In the genomic region with DNA sequence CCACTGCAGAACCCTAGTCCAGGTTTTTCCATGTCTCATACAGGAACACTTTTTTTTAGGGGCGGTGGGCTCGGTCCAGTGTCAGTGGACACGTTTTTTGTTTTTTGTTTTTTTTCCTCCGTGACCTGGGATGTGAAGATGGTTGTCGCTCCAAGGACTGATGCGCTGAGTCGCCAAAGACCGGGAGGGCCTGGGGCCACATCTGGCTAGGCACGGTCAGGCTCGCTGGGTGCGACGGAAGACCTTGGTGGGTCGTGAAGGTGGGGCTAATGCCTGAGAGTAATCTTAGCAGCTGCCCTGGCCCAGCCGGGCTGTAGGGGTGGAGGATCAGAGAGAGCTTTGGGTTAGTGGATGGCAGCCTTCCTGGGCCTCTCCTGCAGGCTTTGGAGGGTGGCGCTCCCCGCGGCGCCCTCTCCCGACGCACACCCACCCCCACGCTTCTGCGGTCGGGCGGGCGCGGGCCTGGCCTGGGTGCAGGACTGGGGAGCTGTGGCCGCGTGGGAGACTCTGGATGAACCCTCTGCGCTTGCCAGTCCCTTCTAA, we compare ENCODE assay signal across 8 mouse cellular contexts. TPM values are rescaled to one million over a fixed set of nuclear protein-coding genes. Genes with fewer than 3 reads are reported as not detected.
DNase-seq lines count a peak whose midpoint lies in the region; ATAC-seq and TF ChIP-seq lines count a peak whose summit lies in the region.

No protein-coding gene starts in this region.

- peaks cover 30% of the 10 kb centered on the region for H3K27me3 ChIP-seq in CH12.LX (replicated peaks)
- peaks cover 10% of the 10 kb centered on the region; the same call in 1 of the 2 replicates for H3K27me3 ChIP-seq in midbrain, embryonic 13.5 days

- peak overlapping the region; percentile 91 for H3K9ac ChIP-seq in CH12.LX (ENCODE audit: insufficient read depth, low read depth)
- peak overlapping the region; percentile 97 for H3K9ac ChIP-seq in midbrain, embryonic 13.5 days (replicated peaks)

- peaks cover 37% of the 10 kb centered on the region for H3K79me2 ChIP-seq in CH12.LX (replicated peaks; ENCODE audit: control insufficient read depth, extremely low read depth, insufficient read depth, poor library complexity, severe bottlenecking)

- peak overlapping the region; percentile 81 to 90 (median 84) for H3K4me3 ChIP-seq in CH12.LX (replicated peaks in 1 of 3; ENCODE audit: low read depth in 2 of 3, low read length in 2 of 3, poor library complexity in 1 of 3)
- peak overlapping the region; percentile 92 for H3K4me3 ChIP-seq in midbrain, embryonic 13.5 days (replicated peaks)

- peak in 1 of 2 experiments; percentile 14; a peak in 1 of 4 replicates for TF ChIP-seq CTCF in CH12.LX (conservative IDR thresholded peaks at IDR 0.05 in 1 of 2, IDR thresholded peaks at IDR 0.05 in 1 of 2; ENCODE audit: low read depth in 2 of 2, low read length in 2 of 2)

- peak; percentile 43 to 52 for DNase-seq in heart, adult 18-20 months
- DNase-seq in heart, adult 8-10 months (ENCODE audit: low spot score): no peak
- peak; percentile 27 for DNase-seq in CH12.LX (ENCODE audit: extremely low read depth)
- peak; percentile 75 for DNase-seq in cerebellum, adult 9-10 months
- DNase-seq in gastrocnemius, postnatal 25 days: peak; percentile 38
- DNase-seq in kidney, postnatal 4 days: peak; percentile 38 to 57
- DNase-seq in thymus, postnatal 14 days: peak; percentile 45

- TF ChIP-seq EP300 in CH12.LX (IDR thresholded peaks at IDR 0.05; ENCODE audit: low read length): no peak

- no peak for TF ChIP-seq RAD21 in CH12.LX (IDR thresholded peaks at IDR 0.05; ENCODE audit: low read depth, low read length)

- peaks cover 3 to 31% of the 10 kb centered on the region in 2 experiments for H3K36me3 ChIP-seq in CH12.LX (replicated peaks in 1 of 2; ENCODE audit: control insufficient read depth in 1 of 2, insufficient read depth in 1 of 2, low read length in 1 of 2)
- peaks cover 9% of the 10 kb centered on the region for H3K36me3 ChIP-seq in midbrain, embryonic 13.5 days

- H3K4me1 ChIP-seq in CH12.LX (ENCODE audit: control insufficient read depth in 1 of 2, insufficient read depth in 2 of 2): peaks cover 24 to 43% of the 10 kb centered on the region in 2 experiments
- peaks cover 53% of the 10 kb centered on the region for H3K4me1 ChIP-seq in midbrain, embryonic 13.5 days (replicated peaks)

- dilution Hi-C loops in CH12.LX (cut with MboI; ENCODE audit: extremely low pct_ligation_motif_present, extremely low pct_unique_long_range_greater_than_20kb, low sequenced_read_pairs): no loop called here

- WGBS in midbrain, embryonic 13.5 days: under 1% methylated on average over 29 of the region's 29 CpGs

- in situ Hi-C loops in CH12.LX (cut with MboI; ENCODE audit: low pct_ligation_motif_present, low pct_unique_long_range_greater_than_20kb, low sequenced_read_pairs): no loop called here

- peak overlapping the region; percentile 95 for H3K4me2 ChIP-seq in CH12.LX (ENCODE audit: insufficient read depth, low read depth, poor library complexity, severe bottlenecking)
- peak overlapping the region; percentile 100 for H3K4me2 ChIP-seq in midbrain, embryonic 13.5 days (replicated peaks)

- peak; percentile 38 for ATAC-seq in midbrain, embryonic 13.5 days

- no peak for TF ChIP-seq POLR2A in CH12.LX (IDR thresholded peaks at IDR 0.05; ENCODE audit: low read depth, low read length)

- no peaks in the 10 kb centered on the region for H3K9me3 ChIP-seq in CH12.LX (replicated peaks; ENCODE audit: low read length)
- no peaks in the 10 kb centered on the region for H3K9me3 ChIP-seq in midbrain, embryonic 13.5 days

- H3K27ac ChIP-seq in CH12.LX (ENCODE audit: insufficient read depth, low read depth): no peak overlapping the region
- peak overlapping the region; percentile 95 for H3K27ac ChIP-seq in midbrain, embryonic 13.5 days

TF ChIP-seq in CH12.LX, 34 proteins besides CTCF, POLR2A, EP300 and RAD21:
- TF ChIP-seq TBP (conservative IDR thresholded peaks at IDR 0.05; ENCODE audit: low read depth, low read length): no peak
- TF ChIP-seq KAT2A (IDR thresholded peaks at IDR 0.05; ENCODE audit: insufficient replicate concordance, low read length): 0 out of 2 replicates have a peak, but pooled peaks have one; percentile 32
- TF ChIP-seq MXI1 (IDR thresholded peaks at IDR 0.05; ENCODE audit: low read depth, low read length): no peak
- TF ChIP-seq MAX (IDR thresholded peaks at IDR 0.05; ENCODE audit: low read length): no peak
- no peak for TF ChIP-seq USF1 (IDR thresholded peaks at IDR 0.05; ENCODE audit: low read depth, low read length)
- no peak for TF ChIP-seq HCFC1 (IDR thresholded peaks at IDR 0.05; ENCODE audit: low read depth, low read length)
- no peak for TF ChIP-seq BHLHE40 (IDR thresholded peaks at IDR 0.05; ENCODE audit: low read depth, low read length)
- TF ChIP-seq ZMIZ1 (IDR thresholded peaks at IDR 0.05; ENCODE audit: low read depth, low read length): no peak

RNA-seq across cellular contexts. Expression of gene Agap3, which starts 0.8 kb away (rescaled TPM):
- 10 to 100 TPM; 89.1 to 98.9 TPM for total RNA-seq in heart, adult 18-20 months (2021)
- 100 to 1,000 TPM in 1 of 4 experiments, 10 to 100 TPM in 3; 88.8 to 101 (median 95.0) TPM for total RNA-seq in heart, adult 8-10 months (2022)
- total RNA-seq in CH12.LX (2012; rRNA removed) (43.5 and 46.3 TPM in 2 replicates), CH12.LX (2014; rRNA removed) (12.8 and 15.4 TPM in 2 replicates)
- polyA plus RNA-seq in CH12.LX (2012; ENCODE audit: insufficient read length, low read depth): 37.9 and 38.0 TPM in 2 replicates
- total RNA-seq in gastrocnemius, postnatal 25 days (2021): 10 to 100 TPM; 52.4 to 56.0 TPM
- polyA plus RNA-seq in midbrain, embryonic 13.5 days (2015; fragmentation: Nextera tagmentation; extraction: Ambion mirVana): 48.8 and 52.2 TPM in 2 replicates

RNA-seq across cellular contexts. Expression of gene Tmub1, which starts 5.1 kb away (rescaled TPM):
- total RNA-seq in heart, adult 18-20 months (2021): 10 to 100 TPM; 10.7 to 10.8 TPM
- 10 to 100 TPM in 3 of 4 experiments, 1 to 10 TPM in 1; 9.8 to 12.3 (median 11.8) TPM for total RNA-seq in heart, adult 8-10 months (2022)
- total RNA-seq in CH12.LX (2012; rRNA removed): 9.6 and 13.1 TPM in 2 replicates
- 6.1 and 7.6 TPM in 2 replicates for total RNA-seq in CH12.LX (2014; rRNA removed)
- 8.6 and 11.2 TPM in 2 replicates for polyA plus RNA-seq in CH12.LX (2012; ENCODE audit: insufficient read length, low read depth)
- total RNA-seq in gastrocnemius, postnatal 25 days (2021): 10 to 100 TPM; 17.2 to 18.9 TPM
- 46.5 and 49.6 TPM in 2 replicates for polyA plus RNA-seq in midbrain, embryonic 13.5 days (2015; fragmentation: Nextera tagmentation; extraction: Ambion mirVana)

RNA-seq across cellular contexts. Expression of gene Fastk, which starts 7.7 kb away (rescaled TPM):
- 100 to 1,000 TPM; 288 to 330 TPM for total RNA-seq in heart, adult 18-20 months (2021)
- 100 to 1,000 TPM; 297 to 351 (median 327) TPM for total RNA-seq in heart, adult 8-10 months (2022)
- 61.2 and 61.4 TPM in 2 replicates for total RNA-seq in CH12.LX (2012; rRNA removed)
- total RNA-seq in CH12.LX (2014; rRNA removed): 41.8 and 44.8 TPM in 2 replicates
- 88.0 and 88.1 TPM in 2 replicates for polyA plus RNA-seq in CH12.LX (2012; ENCODE audit: insufficient read length, low read depth)
- 100 to 1,000 TPM; 169 to 176 TPM for total RNA-seq in gastrocnemius, postnatal 25 days (2021)
- polyA plus RNA-seq in midbrain, embryonic 13.5 days (2015; fragmentation: Nextera tagmentation; extraction: Ambion mirVana): 80.4 and 95.0 TPM in 2 replicates

RNA-seq across cellular contexts. Expression of gene Slc4a2, which starts 29.1 kb away (rescaled TPM):
- 10 to 100 TPM; 25.5 to 30.3 TPM for total RNA-seq in heart, adult 18-20 months (2021)
- 10 to 100 TPM; 21.9 to 32.5 (median 24.7) TPM for total RNA-seq in heart, adult 8-10 months (2022)
- 17.2 and 18.6 TPM in 2 replicates for total RNA-seq in CH12.LX (2012; rRNA removed)
- 12.7 and 12.9 TPM in 2 replicates for total RNA-seq in CH12.LX (2014; rRNA removed)
- polyA plus RNA-seq in CH12.LX (2012; ENCODE audit: insufficient read length, low read depth): 27.2 and 27.3 TPM in 2 replicates
- 10 to 100 TPM; 17.9 to 19.9 TPM for total RNA-seq in gastrocnemius, postnatal 25 days (2021)
- 20.1 and 25.4 TPM in 2 replicates for polyA plus RNA-seq in midbrain, embryonic 13.5 days (2015; fragmentation: Nextera tagmentation; extraction: Ambion mirVana)

RNA-seq across cellular contexts. Expression of gene Cdk5, which starts 29.4 kb away (rescaled TPM):
- total RNA-seq in heart, adult 18-20 months (2021): 10 to 100 TPM; 19.3 to 23.0 TPM
- total RNA-seq in heart, adult 8-10 months (2022): 10 to 100 TPM; 17.3 to 23.7 (median 19.1) TPM
- total RNA-seq in CH12.LX (2012; rRNA removed) (10.4 and 12.1 TPM in 2 replicates), CH12.LX (2014; rRNA removed) (7.4 and 9.2 TPM in 2 replicates)
- 25.1 and 26.6 TPM in 2 replicates for polyA plus RNA-seq in CH12.LX (2012; ENCODE audit: insufficient read length, low read depth)
- 10 to 100 TPM; 11.7 to 13.7 TPM for total RNA-seq in gastrocnemius, postnatal 25 days (2021)
- polyA plus RNA-seq in midbrain, embryonic 13.5 days (2015; fragmentation: Nextera tagmentation; extraction: Ambion mirVana): 95.9 and 102 TPM in 2 replicates
